ENCODE assay signal across 8 mouse cellular contexts in the genomic region with DNA sequence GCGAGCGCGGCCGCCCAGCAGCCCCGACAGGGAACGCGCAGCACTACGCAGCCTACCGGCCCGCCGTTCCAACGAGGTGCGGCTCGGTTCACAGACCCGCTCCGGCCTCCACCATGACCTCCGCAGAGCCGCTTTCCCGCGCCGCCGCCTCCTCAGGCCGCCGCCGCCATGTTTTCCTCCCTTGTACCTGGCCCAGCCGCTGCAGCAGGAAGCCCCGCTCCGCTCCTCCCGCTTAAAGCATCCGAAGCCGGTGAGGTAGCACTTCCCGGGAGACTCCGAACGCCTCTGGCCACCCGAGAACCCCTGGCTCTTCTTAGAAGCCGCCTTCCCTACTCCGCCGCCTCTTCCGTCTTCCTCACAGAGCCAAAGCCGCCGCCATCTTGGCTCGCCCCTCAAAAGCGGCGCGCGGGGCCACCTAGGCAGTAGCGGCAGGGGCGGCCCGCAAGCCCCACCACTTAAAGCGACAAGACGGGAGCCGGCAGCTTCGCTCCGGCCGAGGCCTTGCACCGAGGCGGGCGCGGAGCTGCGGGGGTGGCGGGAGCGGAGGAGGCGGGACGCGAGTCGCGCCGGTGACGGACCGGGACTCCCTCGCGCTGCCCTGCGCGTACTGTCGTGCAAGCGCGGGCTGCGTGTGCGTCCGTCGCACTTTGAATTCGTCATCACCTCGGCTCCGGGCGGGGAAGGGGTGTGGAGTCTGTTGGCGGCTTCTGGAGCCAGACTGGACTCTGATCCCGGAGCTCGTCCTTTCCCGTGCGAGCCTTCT. TPM values are rescaled to one million over a fixed set of nuclear protein-coding genes. Genes with fewer than 3 reads are reported as not detected.
A peak's percentile ranks its signal among the peaks of the same experiment; 100 is the strongest.
DNase-seq lines count a peak whose midpoint lies in the region; ATAC-seq and TF ChIP-seq lines count a peak whose summit lies in the region.

Gene Ppp4r3a (minus strand): TSS at position 627 of the 763 bp plus-strand sequence.

- peak within 1 kb of the TSS; percentile 74 for H3K4me2 ChIP-seq in embryonic facial prominence, embryonic 15.5 days (replicated peaks)
- H3K4me2 ChIP-seq in limb, embryonic 14.5 days (replicated peaks; ENCODE audit: low read depth, low read length, severe bottlenecking): peak within 1 kb of the TSS; percentile 48
- H3K4me2 ChIP-seq in midbrain, postnatal 0 days (ENCODE audit: low read depth, low read length, poor library complexity, severe bottlenecking): peak within 1 kb of the TSS; percentile 81

- no peaks in the 10 kb centered on the region; the same call in 1 of the 2 replicates for H3K4me1 ChIP-seq in bone marrow, adult 2 months (ENCODE audit: control insufficient read depth, insufficient read depth, low read length)
- peaks cover 24% of the 10 kb centered on the region for H3K4me1 ChIP-seq in embryonic facial prominence, embryonic 15.5 days
- H3K4me1 ChIP-seq in limb, embryonic 14.5 days (ENCODE audit: control insufficient read depth, insufficient read depth, low read length): peaks cover 12% of the 10 kb centered on the region; the same call in 1 of the 2 replicates
- H3K4me1 ChIP-seq in midbrain, postnatal 0 days (ENCODE audit: insufficient read depth, low read length): peaks cover 7% of the 10 kb centered on the region

- DNase-seq in 416B (ENCODE audit: low read depth): peak; percentile 95
- DNase-seq in heart, adult 8-10 months (ENCODE audit: low spot score): peak; percentile 96
- DNase-seq in kidney, adult 9 months: peak; percentile 97
- DNase-seq in limb, embryonic 14.5 days (ENCODE audit: low spot score): peak; percentile 93
- DNase-seq in midbrain, postnatal 0 days (ENCODE audit: low spot score): peak; percentile 96
- peak; percentile 87 to 95 for DNase-seq in spleen, postnatal 14 days (ENCODE audit: low spot score in 2 of 2)

- TF ChIP-seq CTCF in bone marrow, adult 2 months (IDR thresholded peaks at IDR 0.05; ENCODE audit: control insufficient read depth, insufficient read depth, low read length): no peak
- TF ChIP-seq CTCF in midbrain, postnatal 0 days (IDR thresholded peaks at IDR 0.05): no peak

- ATAC-seq in embryonic facial prominence, embryonic 15.5 days (ENCODE audit: insufficient number of reproducible peaks, low FRiP score, low TSS enrichment, low read depth): peak; percentile 96
- peak; percentile 97 for ATAC-seq in limb, embryonic 14.5 days (ENCODE audit: low FRiP score, low read depth)
- ATAC-seq in midbrain, postnatal 0 days (ENCODE audit: low FRiP score): peak; percentile 97

- peak within 1 kb of the TSS; percentile 97 for H3K4me3 ChIP-seq in bone marrow, adult 2 months (replicated peaks; ENCODE audit: control insufficient read depth, low read depth, low read length)
- peak within 1 kb of the TSS; percentile 100 for H3K4me3 ChIP-seq in embryonic facial prominence, embryonic 15.5 days (replicated peaks)
- H3K4me3 ChIP-seq in limb, embryonic 14.5 days (replicated peaks; ENCODE audit: low read length): peak within 1 kb of the TSS; percentile 99
- peak within 1 kb of the TSS; percentile 100 for H3K4me3 ChIP-seq in midbrain, postnatal 0 days (ENCODE audit: low read depth, low read length)

- peak within 1 kb of the TSS; percentile 99 for H3K9ac ChIP-seq in embryonic facial prominence, embryonic 15.5 days
- H3K9ac ChIP-seq in limb, embryonic 14.5 days (ENCODE audit: low read depth, low read length, severe bottlenecking): peak within 1 kb of the TSS; percentile 98
- H3K9ac ChIP-seq in midbrain, postnatal 0 days (replicated peaks; ENCODE audit: low read length, poor library complexity, severe bottlenecking): peak within 1 kb of the TSS; percentile 96

- H3K9me3 ChIP-seq in embryonic facial prominence, embryonic 15.5 days (replicated peaks): no peaks in the 10 kb centered on the region
- H3K9me3 ChIP-seq in limb, embryonic 14.5 days (ENCODE audit: control insufficient read depth, low read length): no peaks in the 10 kb centered on the region
- H3K9me3 ChIP-seq in midbrain, postnatal 0 days (ENCODE audit: low read length): no peaks in the 10 kb centered on the region

- H3K27ac ChIP-seq in bone marrow, adult 2 months (ENCODE audit: control insufficient read depth, insufficient read depth, low read depth, low read length, poor library complexity): peak within 1 kb of the TSS; percentile 97
- peak within 1 kb of the TSS; percentile 98 for H3K27ac ChIP-seq in embryonic facial prominence, embryonic 15.5 days (replicated peaks)
- H3K27ac ChIP-seq in limb, embryonic 14.5 days (replicated peaks; ENCODE audit: low read depth, low read length): peak within 1 kb of the TSS; percentile 97
- H3K27ac ChIP-seq in midbrain, postnatal 0 days (ENCODE audit: low read depth, low read length): peak within 1 kb of the TSS; percentile 99

- WGBS in bone marrow, adult 2 months: under 1% methylated on average over 90 of the region's 90 CpGs
- under 1% methylated on average over 89 of the region's 90 CpGs for WGBS in embryonic facial prominence, embryonic 15.5 days
- under 1% methylated on average over 70 of the region's 90 CpGs for WGBS in limb, embryonic 14.5 days
- WGBS in midbrain, postnatal 0 days: under 1% methylated on average over 79 of the region's 90 CpGs

- no peaks in the 10 kb centered on the region; the same call in 1 of the 2 replicates for H3K36me3 ChIP-seq in embryonic facial prominence, embryonic 15.5 days
- no peaks in the 10 kb centered on the region for H3K36me3 ChIP-seq in limb, embryonic 14.5 days (ENCODE audit: control insufficient read depth, insufficient read depth, low read length)
- no peaks in the 10 kb centered on the region for H3K36me3 ChIP-seq in midbrain, postnatal 0 days (ENCODE audit: insufficient read depth, low read length)

- TF ChIP-seq POLR2A in bone marrow, adult 2 months (IDR thresholded peaks at IDR 0.05; ENCODE audit: borderline replicate concordance, control insufficient read depth, low read depth, low read length): peak; percentile 95
- peak; percentile 77; the same call in 1 of the 2 replicates for TF ChIP-seq POLR2A in limb, embryonic 14.5 days (IDR thresholded peaks at IDR 0.05; ENCODE audit: borderline replicate concordance, extremely low read depth, insufficient read depth, insufficient read length)

- no peaks in the 10 kb centered on the region for H3K27me3 ChIP-seq in embryonic facial prominence, embryonic 15.5 days
- no peaks in the 10 kb centered on the region for H3K27me3 ChIP-seq in limb, embryonic 14.5 days (ENCODE audit: control insufficient read depth, insufficient read depth, low read length)
- H3K27me3 ChIP-seq in midbrain, postnatal 0 days (ENCODE audit: insufficient read depth, low read length): no peaks in the 10 kb centered on the region

RNA-seq across cellular contexts. Expression of gene Ppp4r3a, which starts in this region (rescaled TPM):
- polyA plus RNA-seq in bone marrow, adult 2 months (2011; ENCODE audit: insufficient read depth, insufficient read length, low replicate concordance, missing spikeins): 30.2 and 45.0 TPM in 2 replicates
- 35.2 and 37.1 TPM in 2 replicates for polyA plus RNA-seq in embryonic facial prominence, embryonic 15.5 days (2015; fragmentation: Nextera tagmentation; extraction: Ambion mirVana)
- 10 to 100 TPM; 20.7 to 21.8 (median 21.3) TPM for total RNA-seq in heart, adult 8-10 months (2022)
- 35.4 and 44.9 TPM in 2 replicates for polyA plus RNA-seq in limb, embryonic 14.5 days (2012; rRNA removed)
- polyA plus RNA-seq in limb, embryonic 14.5 days (2014; fragmentation: Nextera tagmentation; extraction: Ambion mirVana): 40.3 and 45.1 TPM in 2 replicates
- 36.1 and 42.3 TPM in 2 replicates for total RNA-seq in midbrain, postnatal 0 days (2014; rRNA removed)
- 11.4 and 16.4 TPM in 2 replicates for polyA plus RNA-seq in midbrain, postnatal 0 days (2015; fragmentation: Nextera tagmentation; extraction: Ambion mirVana)

Comparison
In these comparisons a context has a peak if more than half of its experiments do, and no peak if none do; other contexts are left out.
1. Peak in every context shown above with its lines: DNase-seq, ATAC-seq, H3K4me3 ChIP-seq and H3K27ac ChIP-seq.